Mouse (Mus musculus) kidney, adult 2 months (tissue): ENCODE measurements around the gene Pmepa1.

Experiments
- CTCF ChIP-seq: fragments of 200-500 bp; conservative IDR thresholded peaks from 2 replicates; pipeline ENCODE4 v1.5.1; 2011; ENCODE audit warnings: low read depth, mild to moderate bottlenecking, control low read depth, low read length, moderate library complexity, mixed read lengths; ENCODE audit not compliant: insufficient read depth, insufficient read length
- POLR2A ChIP-seq: fragments of 200-500 bp; IDR thresholded peaks from one replicate; pipeline ENCODE4 v1.6.1; 2011; ENCODE audit warnings: low read depth, low read length, control low read depth

- TF ChIP-seq POLR2A: no peak
- no peak for TF ChIP-seq CTCF
These were observed 9.8 kb downstream of the Pmepa1 start for GRCm38 (mm10) chr2:173266349-173267112.
